15 mouse cellular contexts compared by ENCODE assay signal in genomic region chr16:38012891-38013290, GRCm38 (mm10).
DNase-seq lines count a peak whose midpoint lies in the region; ATAC-seq and TF ChIP-seq lines count a peak whose summit lies in the region.
"Had no signal": no experiment of that assay in that cellular context is flagged by ENCODE, and none has a peak within 500 bp of the region (broad histone marks: within the 10 kb centered on the region; RNA-seq: fewer than 3 reads in every experiment).

No protein-coding gene starts in this region.

- TF ChIP-seq CTCF in stomach, postnatal 0 days (IDR thresholded peaks at IDR 0.05; ENCODE audit: low read depth), result no peak

- no peaks in the 10 kb centered on the region for H3K4me1 ChIP-seq in stomach, postnatal 0 days (replicated peaks; ENCODE audit: control insufficient read depth, insufficient read depth)
- H3K4me1 ChIP-seq: forebrain, embryonic 15.5 days; hindbrain, embryonic 15.5 days had no signal

- H3K36me3 ChIP-seq in stomach, postnatal 0 days (ENCODE audit: control insufficient read depth, insufficient read depth, low read length), result no peaks in the 10 kb centered on the region
- H3K36me3 ChIP-seq: forebrain, embryonic 15.5 days; hindbrain, embryonic 15.5 days had no signal

- peak overlapping the region; percentile 70 for H3K27ac ChIP-seq in stomach, postnatal 0 days (replicated peaks)
- H3K27ac ChIP-seq: forebrain, embryonic 15.5 days; gastrocnemius, adult 2 months; hindbrain, embryonic 15.5 days had no signal

- no peak overlapping the region for H3K9ac ChIP-seq in stomach, postnatal 0 days (ENCODE audit: low read length)
- H3K9ac ChIP-seq: forebrain, embryonic 15.5 days; hindbrain, embryonic 15.5 days had no signal

- peak; percentile 34 for DNase-seq in embryo, embryonic 10.5 days (ENCODE audit: low spot score)
- DNase-seq in embryo, embryonic 9.5 days (ENCODE audit: extremely low spot score), result no peak
- peak; percentile 2 for DNase-seq in testis, postnatal 10 days (ENCODE audit: low spot score)
- no peak for DNase-seq in testis, postnatal 14 days (ENCODE audit: low spot score)
- peak; percentile 57 for DNase-seq in lung, postnatal 25 days (ENCODE audit: low spot score)
- peak; percentile 38 for DNase-seq in stomach, postnatal 0 days (ENCODE audit: low spot score)
- DNase-seq in adrenal gland, adult 18-20 months (ENCODE audit: low spot score in 2 of 2), result no peak
- DNase-seq in adrenal gland, adult 8-10 months, result no peak
- DNase-seq: cerebellum, postnatal 36 days; gastrocnemius, adult 2 months; heart, postnatal 14 days; kidney, adult 9 months had no signal

- no peak overlapping the region for H3K4me3 ChIP-seq in stomach, postnatal 0 days (ENCODE audit: low read depth, low read length)
- H3K4me3 ChIP-seq: forebrain, embryonic 15.5 days; gastrocnemius, adult 2 months; hindbrain, embryonic 15.5 days had no signal

- TF ChIP-seq EP300 in stomach, postnatal 0 days (optimal IDR thresholded peaks at IDR 0.05), result no peak

- H3K4me2 ChIP-seq in stomach, postnatal 0 days (replicated peaks; ENCODE audit: low read depth), result no peak overlapping the region
- H3K4me2 ChIP-seq: forebrain, embryonic 15.5 days; hindbrain, embryonic 15.5 days had no signal

- no peaks in the 10 kb centered on the region for H3K9me3 ChIP-seq in stomach, postnatal 0 days (ENCODE audit: control insufficient read depth, low read length)
- H3K9me3 ChIP-seq: forebrain, embryonic 15.5 days; hindbrain, embryonic 15.5 days had no signal

- WGBS in stomach, postnatal 0 days, result 17% methylated on average over 4 of the region's 4 CpGs

- peak; percentile 69 for ATAC-seq in stomach, postnatal 0 days (ENCODE audit: low FRiP score, low TSS enrichment)
- ATAC-seq: forebrain, embryonic 15.5 days; midbrain, embryonic 16.5 days had no signal

- H3K27me3 ChIP-seq in stomach, postnatal 0 days (ENCODE audit: control insufficient read depth, insufficient read depth, low read length), result no peaks in the 10 kb centered on the region
- H3K27me3 ChIP-seq: forebrain, embryonic 15.5 days; hindbrain, embryonic 15.5 days had no signal

Comparison
In these comparisons a context has a peak if more than half of its experiments do, and no peak if none do; other contexts are left out.
1. DNase-seq: peak in embryo, embryonic 10.5 days (single experiment), testis, postnatal 10 days (single experiment), lung, postnatal 25 days (single experiment) and stomach, postnatal 0 days (single experiment); none in embryo, embryonic 9.5 days (single experiment), testis, postnatal 14 days (single experiment), adrenal gland, adult 18-20 months (0 of 2) and adrenal gland, adult 8-10 months (single experiment).